Mouse (Mus musculus): ENCODE results near the gene Rab11fip3. TPM values are rescaled to one million over a fixed set of nuclear protein-coding genes. Genes with fewer than 3 reads are reported as not detected.

Rab11fip3 gene
- polyA plus RNA-seq, 1 experiment from 2014 or later = 12.4 TPM

GRCm38 (mm10) chr17:26070136-26070535, 781 bp upstream of the Rab11fip3 start:
- Histone ChIP-seq H3K4me3 (replicated peaks) (peak overlapping the region; percentile 88; the same call in 1 of the 2 replicates), H3K9me3 (no peaks in the 10 kb centered on the region), H3K4me1 (replicated peaks) (peaks cover 24% of the 10 kb centered on the region), H3K27me3 (replicated peaks) (peaks cover 4% of the 10 kb centered on the region; the same call in 1 of the 2 replicates), H3K36me3 (no peaks in the 10 kb centered on the region; the same call in 1 of the 2 replicates), H3K4me2 (replicated peaks) (peak overlapping the region; percentile 97), H3K9ac (peak overlapping the region; percentile 77; the same call in 1 of the 2 replicates), H3K27ac (no peak overlapping the region)
- no peak for ATAC-seq
- WGBS = 25% methylated on average over 6 of the region's 6 CpGs

DNA sequence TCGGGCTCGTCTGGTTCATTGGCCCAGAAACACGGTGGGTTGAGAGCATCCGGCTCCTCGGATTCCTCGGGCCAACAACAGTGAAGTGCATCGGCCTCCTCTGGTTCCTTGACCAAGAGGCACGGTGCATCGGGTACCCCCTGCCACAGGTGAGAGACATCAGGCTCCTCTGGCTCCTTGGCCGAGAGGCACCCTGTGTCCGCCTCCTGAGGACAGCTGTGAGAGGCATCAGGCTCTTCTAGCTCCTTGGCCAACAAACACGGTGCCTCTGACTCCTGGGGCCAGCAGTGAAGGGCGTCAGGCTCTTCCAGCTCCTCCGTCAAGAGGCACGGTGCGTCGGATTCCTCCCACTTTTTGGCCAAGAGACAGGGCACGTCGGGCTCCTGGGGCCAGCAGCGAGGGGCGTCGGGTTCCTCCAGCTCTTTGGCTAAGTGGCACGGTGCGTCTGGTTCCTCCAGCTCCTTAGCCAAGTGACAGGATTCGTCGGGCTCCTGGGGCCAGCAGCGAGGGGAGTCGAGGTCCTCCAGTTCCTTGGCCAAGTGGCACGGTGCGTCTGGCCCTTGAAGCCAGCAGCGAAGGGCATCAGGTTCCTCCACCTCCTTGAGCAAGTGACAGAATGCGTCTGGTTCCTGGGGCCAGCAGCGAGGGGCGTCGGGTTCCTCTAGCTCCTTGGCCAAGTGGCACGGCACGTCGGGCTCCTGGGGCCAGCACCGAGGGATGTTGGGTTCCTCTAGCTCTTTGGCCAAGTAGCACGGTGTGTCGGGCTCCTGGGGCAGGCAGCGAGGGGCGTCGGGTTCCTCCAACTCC, 1.1 kb downstream of the Rab11fip3 start:
- no peaks in the 10 kb centered on the region; the same call in 1 of the 2 replicates for H3K36me3 ChIP-seq
- H3K27ac ChIP-seq = no peak overlapping the region
- peaks cover 4% of the 10 kb centered on the region; the same call in 1 of the 2 replicates for H3K27me3 ChIP-seq (replicated peaks)
- WGBS = 2% methylated on average over 44 of the region's 44 CpGs
- H3K9ac ChIP-seq = peak overlapping the region; percentile 77
- peak overlapping the region; percentile 88 for H3K4me3 ChIP-seq (replicated peaks)
- no peaks in the 10 kb centered on the region for H3K9me3 ChIP-seq
- ATAC-seq = peak; percentile 13
- H3K4me1 ChIP-seq (replicated peaks) = peaks cover 31% of the 10 kb centered on the region
- H3K4me2 ChIP-seq (replicated peaks) = peak overlapping the region; percentile 97

GRCm38 (mm10) chr17:26066488-26067020, 2.8 kb downstream of the Rab11fip3 start:
- peaks cover 31% of the 10 kb centered on the region for H3K4me1 ChIP-seq (replicated peaks)
- H3K27me3 ChIP-seq (replicated peaks) = peaks cover 4% of the 10 kb centered on the region; the same call in 1 of the 2 replicates
- H3K9ac ChIP-seq = no peak overlapping the region
- peak overlapping the region; percentile 9; the same call in 1 of the 2 replicates for H3K4me3 ChIP-seq (replicated peaks)
- no peak for ATAC-seq
- H3K9me3 ChIP-seq = no peaks in the 10 kb centered on the region
- H3K4me2 ChIP-seq (replicated peaks) = peak overlapping the region; percentile 97
- 91% methylated on average over 7 of the region's 7 CpGs for WGBS
- H3K36me3 ChIP-seq = no peaks in the 10 kb centered on the region; the same call in 1 of the 2 replicates
- H3K27ac ChIP-seq = no peak overlapping the region

GRCm38 (mm10) chr17:26064916-26065315, 4.4 kb downstream of the Rab11fip3 start:
- no peak overlapping the region for H3K4me2 ChIP-seq (replicated peaks)
- no peak overlapping the region for H3K9ac ChIP-seq
- H3K27me3 ChIP-seq (replicated peaks) = 0 out of 2 replicates have a peak, but pooled peaks cover 4% of the 10 kb centered on the region
- no peak for ATAC-seq
- WGBS = 69% methylated on average over 6 of the region's 6 CpGs
- H3K36me3 ChIP-seq = peaks cover 2% of the 10 kb centered on the region; the same call in 1 of the 2 replicates
- no peak overlapping the region for H3K27ac ChIP-seq
- no peak overlapping the region for H3K4me3 ChIP-seq (replicated peaks)
- H3K9me3 ChIP-seq = no peaks in the 10 kb centered on the region
- peaks cover 31% of the 10 kb centered on the region for H3K4me1 ChIP-seq (replicated peaks)

DNA sequence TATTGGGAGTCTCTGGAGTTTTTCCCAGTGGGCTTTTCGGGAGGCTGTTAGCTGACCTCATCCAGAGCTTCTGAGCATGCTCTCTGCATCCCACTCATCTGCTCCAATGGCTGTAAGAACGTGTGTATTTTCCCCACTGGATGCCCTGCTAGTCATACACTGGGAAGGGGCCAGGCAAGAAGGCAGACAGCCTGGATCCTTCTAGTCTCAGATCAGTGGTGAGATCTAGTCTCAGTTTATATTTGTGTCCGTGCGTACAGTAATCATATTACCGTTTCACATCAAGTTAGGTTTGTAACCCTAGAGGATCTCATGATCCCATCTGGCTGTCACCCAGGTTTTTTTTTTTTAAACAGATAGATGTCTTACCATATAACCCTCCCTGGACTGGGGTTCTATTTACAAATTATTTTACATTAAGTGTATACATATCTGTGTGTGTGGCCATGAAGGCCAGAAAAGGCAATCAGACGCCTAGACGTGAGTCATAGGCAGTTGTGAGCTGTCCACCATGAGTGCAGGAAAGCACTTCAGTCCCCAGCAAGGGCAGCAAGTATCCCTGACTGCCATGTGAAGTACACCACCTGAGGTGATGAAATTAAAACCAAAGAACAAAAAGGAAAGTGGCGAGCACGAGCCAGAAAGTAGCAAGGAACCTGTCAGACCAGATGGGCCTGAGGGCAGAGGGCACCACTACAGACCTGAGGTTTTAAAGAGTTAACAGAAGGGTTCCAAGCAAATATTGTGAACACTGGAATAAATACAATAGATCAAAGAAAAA, 11.4 kb downstream of the Rab11fip3 start:
- H3K9me3 ChIP-seq = no peaks in the 10 kb centered on the region
- no peak for ATAC-seq
- H3K27ac ChIP-seq = no peak overlapping the region
- no peaks in the 10 kb centered on the region for H3K4me1 ChIP-seq (replicated peaks)
- no peak overlapping the region for H3K4me2 ChIP-seq (replicated peaks)
- WGBS = 63% methylated on average over 9 of the region's 9 CpGs
- no peak overlapping the region for H3K9ac ChIP-seq
- 0 out of 2 replicates have a peak, but pooled peaks cover 2% of the 10 kb centered on the region for H3K36me3 ChIP-seq
- no peaks in the 10 kb centered on the region for H3K27me3 ChIP-seq (replicated peaks)
- no peak overlapping the region for H3K4me3 ChIP-seq (replicated peaks)

DNA sequence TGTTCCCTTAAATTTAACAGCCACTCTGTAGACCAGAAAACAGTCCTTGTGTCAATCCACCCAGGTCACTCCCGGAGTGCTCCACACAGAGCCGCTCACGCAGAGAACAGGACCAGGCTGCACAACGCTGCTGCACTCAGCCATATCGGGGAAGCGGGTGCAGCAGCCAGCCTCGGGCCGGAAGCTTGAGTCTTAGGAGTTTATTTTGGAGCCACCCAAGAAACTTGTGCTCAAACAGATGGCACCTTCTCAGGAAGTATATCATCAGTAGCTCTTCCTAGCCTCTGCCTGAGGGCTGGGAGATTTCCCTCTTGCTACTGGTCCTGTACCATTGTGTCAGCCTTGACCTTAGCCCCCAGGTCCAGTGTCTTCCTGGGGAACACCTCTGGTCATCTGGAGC, 12.1 kb downstream of the Rab11fip3 start:
- no peak for ATAC-seq
- H3K9me3 ChIP-seq = no peaks in the 10 kb centered on the region
- 88% methylated on average over 8 of the region's 8 CpGs for WGBS
- H3K4me3 ChIP-seq (replicated peaks) = no peak overlapping the region
- no peaks in the 10 kb centered on the region for H3K27me3 ChIP-seq (replicated peaks)
- no peak overlapping the region for H3K9ac ChIP-seq
- no peak overlapping the region for H3K27ac ChIP-seq
- no peak overlapping the region for H3K4me2 ChIP-seq (replicated peaks)
- H3K36me3 ChIP-seq = 0 out of 2 replicates have a peak, but pooled peaks cover 2% of the 10 kb centered on the region
- no peaks in the 10 kb centered on the region for H3K4me1 ChIP-seq (replicated peaks)

- Histone ChIP-seq H3K27me3 (replicated peaks) (no peaks in the 10 kb centered on the region), H3K36me3 (0 out of 2 replicates have a peak, but pooled peaks cover 2% of the 10 kb centered on the region), H3K4me1 (replicated peaks) (no peaks in the 10 kb centered on the region), H3K9ac (no peak overlapping the region), H3K27ac (no peak overlapping the region), H3K4me3 (replicated peaks) (no peak overlapping the region), H3K9me3 (no peaks in the 10 kb centered on the region), H3K4me2 (replicated peaks) (no peak overlapping the region)
- no peak for ATAC-seq
- WGBS = 72% methylated on average over 6 of the region's 6 CpGs
Observed at GRCm38 (mm10) chr17:26055164-26055563, 14.2 kb downstream of the Rab11fip3 start.

DNA sequence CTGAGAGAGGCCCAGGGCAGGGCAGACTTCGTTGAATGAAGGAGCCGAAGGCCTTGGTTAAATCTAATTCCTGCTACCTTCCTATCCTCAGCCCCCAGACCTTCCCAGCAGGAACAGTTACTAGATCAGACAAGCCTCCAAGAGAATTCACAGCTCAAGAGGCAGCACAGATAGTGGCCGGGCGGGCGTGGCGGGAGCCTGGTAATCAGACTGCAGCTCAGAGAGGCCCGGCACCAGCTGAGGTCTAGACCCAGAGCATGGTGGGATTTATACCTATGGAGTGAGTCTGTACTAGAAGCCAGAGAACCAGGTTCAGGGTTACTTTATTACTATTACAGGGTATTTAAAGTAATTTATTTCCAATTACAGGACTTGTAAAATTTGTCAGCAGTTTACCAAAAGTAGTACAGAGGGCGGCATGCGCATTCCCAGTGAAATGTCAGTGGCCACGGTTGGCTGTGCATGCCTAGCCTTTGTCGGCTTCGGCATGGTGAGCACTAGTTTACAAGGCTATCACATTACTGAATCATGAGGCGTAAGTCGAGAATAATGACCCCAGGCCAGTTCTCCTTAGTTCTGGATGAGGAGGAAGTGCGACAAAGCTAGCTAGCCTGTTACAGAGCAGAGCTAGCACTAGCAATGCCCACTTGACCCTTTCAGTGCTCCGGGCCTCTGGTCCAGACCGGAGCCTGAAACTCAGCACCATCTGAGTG, 15.1 kb downstream of the Rab11fip3 start:
- H3K27ac ChIP-seq = no peak overlapping the region
- no peak overlapping the region for H3K4me2 ChIP-seq (replicated peaks)
- H3K4me3 ChIP-seq (replicated peaks) = no peak overlapping the region
- H3K4me1 ChIP-seq (replicated peaks) = no peaks in the 10 kb centered on the region
- ATAC-seq = no peak
- no peaks in the 10 kb centered on the region for H3K36me3 ChIP-seq
- H3K9ac ChIP-seq = no peak overlapping the region
- no peaks in the 10 kb centered on the region for H3K9me3 ChIP-seq
- 61% methylated on average over 17 of the region's 17 CpGs for WGBS
- no peaks in the 10 kb centered on the region for H3K27me3 ChIP-seq (replicated peaks)

- Histone ChIP-seq H3K9me3 (no peaks in the 10 kb centered on the region), H3K27me3 (replicated peaks) (no peaks in the 10 kb centered on the region), H3K4me2 (replicated peaks) (no peak overlapping the region), H3K9ac (no peak overlapping the region), H3K27ac (no peak overlapping the region), H3K4me3 (replicated peaks) (no peak overlapping the region), H3K4me1 (replicated peaks) (no peaks in the 10 kb centered on the region), H3K36me3 (no peaks in the 10 kb centered on the region)
- 75% methylated on average over 4 of the region's 4 CpGs for WGBS
- no peak for ATAC-seq
Observed at GRCm38 (mm10) chr17:26052706-26053105, 16.6 kb downstream of the Rab11fip3 start.

- H3K4me2 ChIP-seq (replicated peaks) = no peak overlapping the region
- no peak overlapping the region for H3K27ac ChIP-seq
- WGBS = 93% methylated on average over 4 of the region's 4 CpGs
- no peak overlapping the region for H3K9ac ChIP-seq
- no peaks in the 10 kb centered on the region for H3K4me1 ChIP-seq (replicated peaks)
- H3K9me3 ChIP-seq = no peaks in the 10 kb centered on the region
- no peaks in the 10 kb centered on the region for H3K36me3 ChIP-seq
- no peak for ATAC-seq
- no peaks in the 10 kb centered on the region for H3K27me3 ChIP-seq (replicated peaks)
- no peak overlapping the region for H3K4me3 ChIP-seq (replicated peaks)
Observed at GRCm38 (mm10) chr17:26052074-26052473, 17.3 kb downstream of the Rab11fip3 start.

GRCm38 (mm10) chr17:26048118-26048517, 21.2 kb downstream of the Rab11fip3 start:
- ATAC-seq = no peak
- 90% methylated on average over 8 of the region's 8 CpGs for WGBS
- Histone ChIP-seq H3K9ac (no peak overlapping the region), H3K27me3 (replicated peaks) (no peaks in the 10 kb centered on the region), H3K4me1 (replicated peaks) (no peaks in the 10 kb centered on the region; the same call in 1 of the 2 replicates), H3K36me3 (no peaks in the 10 kb centered on the region), H3K27ac (no peak overlapping the region), H3K9me3 (no peaks in the 10 kb centered on the region), H3K4me2 (replicated peaks) (no peak overlapping the region), H3K4me3 (replicated peaks) (no peak overlapping the region)
